Comparison of ENCODE assay signal across 9 mouse cellular contexts in genomic region chr1:129843416-129843815, GRCm38 (mm10).
A peak's percentile ranks its signal among the peaks of the same experiment; 100 is the strongest.
DNase-seq lines count a peak whose midpoint lies in the region; ATAC-seq lines count a peak whose summit lies in the region.
"Had no signal": no experiment of that assay in that cellular context is flagged by ENCODE, and none has a peak within 500 bp of the region (broad histone marks: within the 10 kb centered on the region; RNA-seq: fewer than 3 reads in every experiment).

No protein-coding gene starts in this region.

- DNase-seq in cerebellum, adult 8-10 months = peak; percentile 2
- DNase-seq in cerebellum, adult 11 months = no peak
- DNase-seq in kidney, postnatal 10 days = peak; percentile 28
- DNase-seq in CD4-positive helper T cell, adult 2 months (ENCODE audit: low read depth, low spot score) = peak; percentile 3
- peak; percentile 15 for DNase-seq in embryo, embryonic 10 days (ENCODE audit: low spot score)
- no peak for DNase-seq in urinary bladder, postnatal 25 days (ENCODE audit: low spot score)

- no peak; the same call in 1 of the 2 replicates for ATAC-seq in kidney, embryonic 15.5 days (replicated peaks; ENCODE audit: low FRiP score)
- ATAC-seq in monocyte, adult 5-6 weeks (replicated peaks; ENCODE audit: insufficient number of reproducible peaks, low FRiP score, low TSS enrichment, poor library complexity, severe bottlenecking) = no peak

- WGBS in kidney, embryonic 15.5 days = 48% methylated on average over 2 of the region's 2 CpGs

- H3K36me3 ChIP-seq in kidney, embryonic 15.5 days = no peaks in the 10 kb centered on the region
- H3K36me3 ChIP-seq: heart, embryonic 13.5 days had no signal

- no peaks in the 10 kb centered on the region for H3K9me3 ChIP-seq in kidney, embryonic 15.5 days (replicated peaks)
- H3K9me3 ChIP-seq: heart, embryonic 13.5 days had no signal

- H3K27ac ChIP-seq in kidney, embryonic 15.5 days = no peak overlapping the region
- H3K27ac ChIP-seq: heart, embryonic 13.5 days had no signal

- H3K9ac ChIP-seq in kidney, embryonic 15.5 days = no peak overlapping the region
- H3K9ac ChIP-seq: heart, embryonic 13.5 days had no signal

- no peaks in the 10 kb centered on the region for H3K27me3 ChIP-seq in kidney, embryonic 15.5 days
- H3K27me3 ChIP-seq: heart, embryonic 13.5 days had no signal

- no peak overlapping the region for H3K4me3 ChIP-seq in kidney, embryonic 15.5 days (replicated peaks)
- H3K4me3 ChIP-seq: heart, embryonic 13.5 days had no signal

- peaks cover 2% of the 10 kb centered on the region for H3K4me1 ChIP-seq in kidney, embryonic 15.5 days
- H3K4me1 ChIP-seq: heart, embryonic 13.5 days had no signal

- H3K4me2 ChIP-seq in kidney, embryonic 15.5 days = no peak overlapping the region
- H3K4me2 ChIP-seq: heart, embryonic 13.5 days had no signal

Comparison
In these comparisons a context has a peak if more than half of its experiments do, and no peak if none do; other contexts are left out.
1. DNase-seq: peak in cerebellum, adult 8-10 months (single experiment), kidney, postnatal 10 days (single experiment), CD4-positive helper T cell, adult 2 months (single experiment) and embryo, embryonic 10 days (single experiment); none in cerebellum, adult 11 months (single experiment) and urinary bladder, postnatal 25 days (single experiment).